Mouse (Mus musculus) monocyte, adult 2 months (primary cell): ENCODE data around the gene Eid2b.
A peak's percentile ranks its signal among the peaks of the same experiment; 100 is the strongest.

ENCODE experiments used
- DNase-seq, 2 experiments: peaks; one replicate each; pipeline ENCODE4 v3.0.0; 2022; ENCODE audit warnings: low spot score in 2 of 2, low read depth in 1 of 2

The Eid2b gene

DNA sequence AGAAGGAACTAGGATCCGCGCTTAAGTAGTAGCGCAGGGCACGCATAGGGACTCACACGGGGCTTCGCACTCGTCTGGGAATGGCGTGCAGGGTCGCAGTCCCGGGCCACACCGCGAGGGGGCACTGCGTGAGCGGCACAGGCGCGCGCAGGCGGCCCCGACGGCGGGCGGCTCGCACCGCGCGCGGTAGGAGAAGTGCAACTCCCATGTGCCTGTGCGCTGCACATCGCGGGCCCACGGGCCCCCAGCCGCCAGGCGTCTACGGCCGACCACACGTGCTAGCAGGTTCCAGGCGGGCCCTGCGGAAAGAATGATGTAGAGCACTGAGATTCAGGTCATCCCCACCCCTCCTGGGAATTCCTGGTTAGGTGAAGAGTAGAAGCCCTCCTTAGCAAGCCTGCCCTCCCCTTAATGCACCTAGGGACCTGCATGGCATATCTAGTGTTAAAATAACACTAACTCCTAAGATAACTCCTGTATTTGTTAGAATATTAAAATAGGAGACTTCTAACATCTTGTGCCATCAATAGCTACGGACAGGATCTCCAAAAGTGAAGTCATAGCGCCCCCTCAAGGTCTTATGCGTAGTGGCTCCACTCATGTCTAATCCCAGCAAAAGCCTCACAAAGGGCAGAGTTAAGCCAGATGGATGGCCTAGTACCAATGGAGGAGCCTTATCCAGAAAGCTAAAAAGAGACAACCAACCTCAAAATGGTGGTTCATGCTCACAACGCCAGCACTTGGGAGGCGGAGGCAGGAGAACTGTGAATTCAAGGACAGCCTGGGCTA, 21.5 kb downstream of the Eid2b start:
- no peak for DNase-seq

DNA sequence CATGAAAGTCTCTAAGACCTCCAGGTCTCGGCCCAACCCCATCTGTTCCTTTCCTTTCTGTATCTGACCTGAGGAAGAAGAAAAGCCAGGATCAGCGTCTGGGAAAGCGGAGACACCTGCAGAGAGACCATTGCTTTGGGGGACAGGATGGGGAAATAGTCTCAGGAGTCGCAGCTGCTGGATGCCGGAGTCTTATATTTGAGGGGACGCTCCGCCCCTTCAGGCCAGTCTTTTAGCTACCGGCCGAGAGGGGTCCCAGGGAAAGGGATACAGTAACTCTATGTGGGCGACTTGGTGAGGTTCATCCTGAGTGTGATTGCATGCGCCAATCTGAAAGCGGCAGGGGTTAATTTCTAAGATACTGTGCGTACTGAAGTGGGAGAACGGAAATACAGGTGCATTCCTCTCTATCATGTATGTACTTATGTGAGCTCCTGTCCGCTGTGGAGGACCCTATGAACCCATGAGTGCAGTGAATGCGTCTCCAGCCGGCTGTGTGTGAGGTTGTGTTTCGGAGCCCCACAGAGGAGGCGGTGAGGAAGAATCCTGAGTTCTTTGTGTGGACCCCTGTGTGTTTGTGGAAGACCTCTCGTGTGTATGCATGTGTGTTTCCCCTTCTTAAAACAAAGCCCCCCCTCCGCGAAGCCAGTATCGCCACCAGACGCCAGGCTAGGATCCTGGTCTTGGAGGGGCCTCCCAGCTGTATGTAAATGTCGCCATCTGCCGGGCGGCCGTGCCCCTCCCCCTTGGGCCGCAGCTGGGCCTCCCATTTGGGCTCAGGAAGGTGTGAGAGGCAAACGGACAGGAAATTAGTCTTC, 24.3 kb downstream of the Eid2b start, which contains the start of gene Dll3:
TSS of gene Dll3 (minus strand) at position 623 of the 818 bp plus-strand sequence.
- no peak for DNase-seq

GRCm38 (mm10) chr7:28305641-28306040, 28.1 kb downstream of the Eid2b start:
- no peak for DNase-seq

GRCm38 (mm10) chr7:28306216-28306615, 28.7 kb downstream of the Eid2b start:
- no peak for DNase-seq

DNA sequence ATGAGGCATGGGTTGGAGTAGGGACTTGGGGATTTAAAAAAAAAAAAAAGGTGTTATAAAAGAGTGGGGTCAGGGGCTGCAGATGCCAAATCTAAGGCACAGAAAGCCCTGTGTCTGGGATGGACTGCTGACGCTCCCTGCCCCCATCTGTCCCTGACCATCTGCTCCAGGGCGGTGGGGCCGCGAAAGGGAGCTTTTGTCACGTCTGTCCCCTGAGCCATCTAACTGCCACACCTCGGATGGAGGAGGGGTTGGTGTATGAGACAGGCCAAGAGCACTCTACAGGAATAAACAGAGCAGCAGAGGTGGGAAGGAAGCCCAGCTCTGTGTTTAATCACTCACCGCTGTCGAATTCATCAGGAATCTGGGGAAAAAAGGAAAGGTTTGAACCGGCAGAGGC, 32.2 kb downstream of the Eid2b start:
- DNase-seq = no peak

GRCm38 (mm10) chr7:28311151-28311925, 33.8 kb downstream of the Eid2b start:
- DNase-seq = no peak

GRCm38 (mm10) chr7:28311926-28312543, 34.5 kb downstream of the Eid2b start, which contains the start of gene Timm50:
TSS of gene Timm50 (minus strand) at chr7:28312072.
- peak; percentile 92 to 93 for DNase-seq

GRCm38 (mm10) chr7:28318036-28318435, 40.5 kb downstream of the Eid2b start:
- DNase-seq = no peak

- DNase-seq = no peak
Measured at GRCm38 (mm10) chr7:28318714-28319113, 41.2 kb downstream of the Eid2b start.

DNA sequence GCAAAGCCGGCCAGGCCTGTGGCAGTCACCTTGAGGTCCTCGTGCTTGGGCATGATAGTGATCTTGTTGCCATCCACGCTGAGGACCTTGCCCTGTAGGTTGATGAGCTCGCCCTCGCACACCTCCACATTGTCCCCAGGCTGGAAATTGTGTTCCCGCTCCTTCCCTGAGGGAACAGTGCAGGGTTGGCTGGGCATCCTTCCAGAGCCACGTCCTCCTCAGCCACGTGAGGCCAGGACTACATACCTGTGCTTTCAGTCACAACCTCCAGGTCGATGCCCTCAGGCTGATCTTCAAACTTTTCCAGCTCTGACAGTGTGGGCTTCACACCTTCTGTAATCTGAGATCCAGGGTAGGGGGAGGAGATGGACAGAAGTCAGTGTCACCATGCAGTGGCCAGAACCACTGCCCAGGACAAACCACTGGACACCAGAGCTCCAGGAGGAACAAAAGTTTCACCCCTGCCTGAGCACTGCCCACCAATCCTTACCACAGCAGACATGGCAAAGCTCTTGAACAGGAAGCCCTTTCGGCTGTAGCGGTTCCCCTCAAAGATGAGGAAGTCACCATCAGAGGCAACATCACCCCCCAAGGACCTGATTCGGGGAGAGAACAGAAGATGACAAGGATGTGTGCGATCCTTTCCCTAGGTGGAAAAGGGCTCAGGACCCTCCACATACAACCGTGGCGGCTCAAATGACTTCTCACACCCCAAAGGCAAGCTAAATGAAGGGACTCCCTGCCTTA, 44.6 kb downstream of the Eid2b start:
- no peak for DNase-seq

DNA sequence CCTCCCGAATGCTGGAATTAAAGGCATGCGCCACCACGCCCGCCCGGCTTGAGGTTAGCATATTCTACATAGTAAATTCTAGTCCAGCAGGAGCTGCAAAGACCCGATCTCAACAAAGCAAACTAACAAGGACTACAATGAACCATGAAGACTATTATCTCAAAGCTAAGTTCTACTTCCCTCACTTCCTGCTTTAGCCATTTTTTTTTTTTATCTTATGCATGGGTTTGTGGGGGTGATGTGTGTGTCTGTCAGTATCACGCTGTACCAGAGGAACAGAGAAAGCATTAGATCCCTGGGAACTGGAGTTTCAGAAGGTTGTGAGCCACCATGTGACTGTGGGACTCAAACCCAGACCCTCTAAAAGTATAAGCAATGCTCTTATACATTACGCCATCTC, 47.8 kb downstream of the Eid2b start:
- DNase-seq = no peak

GRCm38 (mm10) chr7:28326457-28326856, 48.9 kb downstream of the Eid2b start:
- no peak for DNase-seq

DNA sequence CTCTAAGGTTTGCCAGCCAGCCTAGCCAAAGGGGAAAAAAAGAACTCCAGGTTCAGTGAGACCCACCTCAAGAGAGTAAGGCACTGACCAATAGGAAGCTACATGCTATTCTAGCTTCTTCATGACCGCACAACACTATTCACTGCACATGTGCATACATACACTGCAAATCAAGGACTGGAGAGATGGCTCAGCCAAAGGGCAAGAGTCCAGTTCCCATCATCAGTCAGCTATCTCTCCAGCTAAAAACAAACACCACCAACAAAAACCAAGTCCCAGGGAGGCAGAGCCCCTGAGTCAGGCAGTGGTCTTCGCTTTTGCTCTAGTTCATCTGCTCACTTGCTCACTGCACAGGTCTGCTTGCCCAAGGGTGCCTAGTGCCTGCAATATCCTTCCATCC, 50.7 kb downstream of the Eid2b start:
- no peak for DNase-seq
